Mouse (Mus musculus): Measurements from ENCODE around the gene Sprr1b. TPM values are rescaled to one million over a fixed set of nuclear protein-coding genes. Genes with fewer than 3 reads are reported as not detected.

The Sprr1b gene
- polyA plus RNA-seq (2021; fragmentation: Nextera tagmentation) = not detected in 2 replicates
- long read RNA-seq, experiment 1 = 0 reads
- long read RNA-seq, experiment 2 = 0 reads

DNA sequence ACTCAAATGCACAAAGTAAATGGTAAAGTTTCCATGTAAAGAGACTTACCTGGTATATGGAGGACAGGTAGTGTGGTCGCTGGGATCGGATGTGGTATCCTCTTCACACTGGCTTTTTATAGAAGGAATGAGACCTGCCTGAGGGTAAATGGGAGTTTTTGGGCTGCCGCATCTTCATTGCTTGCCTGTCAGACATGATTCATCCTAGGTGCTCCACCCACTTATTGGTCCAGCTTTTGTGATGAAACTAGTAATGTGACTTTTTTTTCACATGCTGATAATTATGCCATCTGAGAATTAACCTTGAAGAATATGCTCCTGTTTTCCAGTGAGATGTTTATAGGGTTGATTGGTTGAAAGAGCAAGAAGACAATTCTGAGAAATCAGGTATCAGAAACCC, at the start of gene Sprr1b:
Gene Sprr1b, minus strand, starts transcription at position 101 of the 400 bp plus-strand sequence.

DNA sequence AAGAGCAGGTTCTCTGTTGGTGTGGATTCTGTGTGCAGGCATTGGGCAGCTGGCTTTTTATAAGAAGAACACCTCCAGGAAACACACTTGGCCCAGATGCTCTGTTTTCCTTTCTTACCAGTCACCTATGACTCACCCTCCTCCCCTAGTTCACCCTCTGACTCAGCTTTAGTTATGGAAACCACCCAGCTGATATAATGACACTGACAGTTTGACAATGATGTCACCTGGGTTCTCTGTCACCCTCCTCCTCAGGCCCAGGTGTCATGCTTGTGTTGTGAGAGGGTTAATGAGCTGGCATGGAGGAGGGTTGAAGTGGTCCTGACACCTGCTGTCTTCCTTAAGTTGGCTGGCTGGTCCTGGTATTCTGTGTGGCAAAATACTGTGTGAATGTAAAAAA, 47.3 kb upstream of the Sprr1b start, which contains the start of gene Sprr1a:
Gene Sprr1a, minus strand, starts transcription at position 33 of the 400 bp plus-strand sequence.

GRCm38 (mm10) chr3:92458620-92459019, 20.0 kb upstream of the Sprr1b start, which contains the start of gene Sprr3:
Sprr3 (minus strand) TSS chr3:92458720.

GRCm38 (mm10) chr3:92432282-92432681, 6.3 kb downstream of the Sprr1b start, which contains the start of gene Sprr2k:
Sprr2k (plus strand) TSS chr3:92432582.

GRCm38 (mm10) chr3:92429323-92429722, 9.3 kb downstream of the Sprr1b start, which contains the start of gene Gm9774:
Gm9774 (minus strand) TSS chr3:92429423.

GRCm38 (mm10) chr3:92417782-92418181, 20.8 kb downstream of the Sprr1b start, which contains the start of gene Sprr2j-ps:
Sprr2j-ps (plus strand) TSS chr3:92418082.

GRCm38 (mm10) chr3:92407691-92408090, 30.9 kb downstream of the Sprr1b start, which contains the start of gene Sprr2i:
Sprr2i (plus strand) TSS chr3:92407991.

Other genes starting within 250 kb of the Sprr1b start
- not detected in 2 replicates for gene Sprr2a1, start 223.0 kb downstream of the Sprr1b start, polyA plus RNA-seq (2021; fragmentation: Nextera tagmentation)
- gene Sprr2a2, start 222.9 kb downstream of the Sprr1b start, polyA plus RNA-seq (2021; fragmentation: Nextera tagmentation) = not detected in 2 replicates
- not detected in 2 replicates for gene Sprr2a3, start 153.4 kb downstream of the Sprr1b start, polyA plus RNA-seq (2021; fragmentation: Nextera tagmentation)
- gene Sprr2b, start 122.2 kb downstream of the Sprr1b start, polyA plus RNA-seq (2021; fragmentation: Nextera tagmentation) = not detected in 2 replicates
- not detected in 2 replicates for gene Sprr2d, start 99.6 kb downstream of the Sprr1b start, polyA plus RNA-seq (2021; fragmentation: Nextera tagmentation)
- not detected in 2 replicates for gene Sprr2e, start 86.6 kb downstream of the Sprr1b start, polyA plus RNA-seq (2021; fragmentation: Nextera tagmentation)
- gene Sprr2f, start 73.6 kb downstream of the Sprr1b start, polyA plus RNA-seq (2021; fragmentation: Nextera tagmentation) = not detected in 2 replicates
- not detected in 2 replicates for gene Sprr2h, start 53.1 kb downstream of the Sprr1b start, polyA plus RNA-seq (2021; fragmentation: Nextera tagmentation)
- gene Sprr2i, start 30.8 kb downstream of the Sprr1b start, polyA plus RNA-seq (2021; fragmentation: Nextera tagmentation) = not detected in 2 replicates
- not detected in 2 replicates for gene Sprr2j-ps, start 20.7 kb downstream of the Sprr1b start, polyA plus RNA-seq (2021; fragmentation: Nextera tagmentation)
- gene Gm9774, start 9.4 kb downstream of the Sprr1b start, polyA plus RNA-seq (2021; fragmentation: Nextera tagmentation) = 1.4 and 1.7 TPM in 2 replicates
- not detected in 2 replicates for gene Sprr2k, start 6.2 kb downstream of the Sprr1b start, polyA plus RNA-seq (2021; fragmentation: Nextera tagmentation)
- gene Sprr3, start 19.9 kb upstream of the Sprr1b start, polyA plus RNA-seq (2021; fragmentation: Nextera tagmentation) = not detected in 2 replicates
- 0.15 TPM in 1 of 2 replicates, not detected in the other for gene Sprr1a, start 47.1 kb upstream of the Sprr1b start, polyA plus RNA-seq (2021; fragmentation: Nextera tagmentation)
- not detected in 2 replicates for gene Sprr4, start 61.7 kb upstream of the Sprr1b start, polyA plus RNA-seq (2021; fragmentation: Nextera tagmentation)
- not detected in 2 replicates for gene 2310046K23Rik, start 95.7 kb upstream of the Sprr1b start, polyA plus RNA-seq (2021; fragmentation: Nextera tagmentation)
- not detected in 2 replicates for gene Ivl, start 134.9 kb upstream of the Sprr1b start, polyA plus RNA-seq (2021; fragmentation: Nextera tagmentation)
- gene Smcp, start 150.2 kb upstream of the Sprr1b start, polyA plus RNA-seq (2021; fragmentation: Nextera tagmentation) = not detected in 2 replicates
- not detected in 2 replicates for gene 2210017I01Rik, start 168.7 kb upstream of the Sprr1b start, polyA plus RNA-seq (2021; fragmentation: Nextera tagmentation)
- gene Lce6a, start 182.9 kb upstream of the Sprr1b start, polyA plus RNA-seq (2021; fragmentation: Nextera tagmentation) = not detected in 2 replicates
- gene Lce1a1, start 209.5 kb upstream of the Sprr1b start, polyA plus RNA-seq (2021; fragmentation: Nextera tagmentation) = not detected in 2 replicates
- gene Lce1b, start 218.1 kb upstream of the Sprr1b start, polyA plus RNA-seq (2021; fragmentation: Nextera tagmentation) = not detected in 2 replicates
- not detected in 2 replicates for gene Lce1a2, start 231.5 kb upstream of the Sprr1b start, polyA plus RNA-seq (2021; fragmentation: Nextera tagmentation)
- gene Lce1c, start 240.5 kb upstream of the Sprr1b start, polyA plus RNA-seq (2021; fragmentation: Nextera tagmentation) = not detected in 2 replicates
- not detected in 2 replicates for gene Lce1d, start 248.4 kb upstream of the Sprr1b start, polyA plus RNA-seq (2021; fragmentation: Nextera tagmentation)

Measured in left cerebral cortex, adult 6 months (tissue).